Mouse (Mus musculus): ENCODE data around the gene Abca13.

DNA sequence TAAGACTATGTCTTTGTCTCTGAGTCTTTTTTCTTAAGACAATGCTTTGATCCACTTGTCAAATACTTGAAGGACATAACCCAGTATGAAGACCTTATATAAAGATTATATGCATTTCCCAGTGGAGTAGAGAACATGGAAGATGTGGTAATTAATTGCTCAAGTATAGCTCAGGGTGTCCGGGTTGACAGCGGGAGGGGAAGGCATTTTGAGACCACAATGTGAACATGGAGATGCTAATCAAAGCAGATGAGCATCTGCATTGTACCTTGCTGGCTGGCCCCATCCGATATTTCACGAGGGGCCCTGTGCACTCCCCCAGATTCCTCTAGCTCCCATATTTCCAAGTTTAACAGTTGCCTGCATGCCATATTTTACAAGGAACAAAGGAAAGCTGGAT, 383.2 kb downstream of the Abca13 start:
- TF ChIP-seq CTCF (IDR thresholded peaks at IDR 0.05; ENCODE audit: low read depth, low read length) (no peak), POLR2A (IDR thresholded peaks at IDR 0.05; ENCODE audit: borderline replicate concordance, low read depth, low read length) (no peak)
